Mouse (Mus musculus): Measurements from ENCODE around the gene Tnf. TPM values are rescaled to one million over a fixed set of nuclear protein-coding genes. Genes with fewer than 3 reads are reported as not detected.
A peak's percentile ranks its signal among the peaks of the same experiment; 100 is the strongest.

Gene Tnf
- total and polyA plus RNA-seq, 2 experiments from 2014 or later, result 0.09 to 0.52 TPM

DNA sequence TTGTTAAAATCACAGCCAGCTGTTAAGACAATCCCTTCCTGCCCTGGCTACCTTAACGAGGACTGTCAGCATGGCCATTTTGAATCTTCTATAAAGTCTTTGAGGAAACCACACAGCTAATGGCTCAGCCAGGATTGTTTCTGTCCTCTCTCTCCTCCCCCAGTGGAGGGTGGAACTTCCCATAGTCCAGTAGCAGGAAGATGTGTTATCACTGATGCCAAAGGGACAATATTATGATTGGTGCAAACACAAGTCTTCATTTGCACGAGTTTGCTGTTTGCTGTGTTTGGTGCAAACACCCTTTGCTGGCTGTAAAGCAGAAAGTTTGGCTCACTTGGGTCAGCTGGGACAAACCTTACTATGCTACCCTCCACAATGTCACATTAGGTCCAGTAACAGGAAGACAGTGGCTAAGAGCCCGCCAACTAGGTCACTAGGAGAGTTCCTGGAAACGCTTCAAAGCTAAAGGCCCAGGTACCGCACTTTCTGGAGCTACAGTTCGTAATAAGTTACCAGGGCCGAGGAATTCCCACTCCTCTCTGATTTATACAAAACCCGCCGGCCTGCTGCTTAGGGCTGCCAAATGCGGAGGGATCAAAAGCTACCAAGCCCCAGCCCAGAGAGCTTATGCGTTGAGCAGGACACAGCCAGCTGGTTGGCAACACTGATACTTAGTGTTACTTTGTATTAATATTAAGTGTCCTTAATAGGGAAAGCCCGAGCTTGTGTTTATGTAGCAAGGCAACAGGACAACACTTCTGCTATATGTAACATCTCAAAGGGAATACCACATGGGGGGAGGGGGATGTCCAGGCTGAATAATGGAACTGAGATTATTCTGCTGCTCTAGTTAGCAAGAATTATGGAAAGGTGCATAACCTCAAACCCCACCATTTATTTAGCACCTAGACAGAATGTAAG lies 38.8 kb upstream of the Tnf start:
- TF ChIP-seq CTCF (IDR thresholded peaks at IDR 0.05; ENCODE audit: low read depth), result no peak
- WGBS, result 30% methylated on average over 12 of the region's 12 CpGs
- peak overlapping the region; percentile 72 for H3K4me2 ChIP-seq (ENCODE audit: low read depth, low read length)
- H3K4me1 ChIP-seq (ENCODE audit: insufficient read depth, low read length), result peaks cover 17% of the 10 kb centered on the region
- H3K9me3 ChIP-seq (ENCODE audit: low read length), result no peaks in the 10 kb centered on the region
- ATAC-seq (peak; percentile 0), DNase-seq (ENCODE audit: low spot score) (no peak)
- H3K27me3 ChIP-seq (ENCODE audit: insufficient read depth, low read length), result no peaks in the 10 kb centered on the region
- H3K9ac ChIP-seq (replicated peaks; ENCODE audit: low read length), result peak overlapping the region; percentile 100
- H3K36me3 ChIP-seq (ENCODE audit: insufficient read depth, low read length), result peaks cover 21% of the 10 kb centered on the region
- H3K4me3 ChIP-seq (ENCODE audit: low read length), result peak overlapping the region; percentile 97
- peak overlapping the region; percentile 100 for H3K27ac ChIP-seq

DNA sequence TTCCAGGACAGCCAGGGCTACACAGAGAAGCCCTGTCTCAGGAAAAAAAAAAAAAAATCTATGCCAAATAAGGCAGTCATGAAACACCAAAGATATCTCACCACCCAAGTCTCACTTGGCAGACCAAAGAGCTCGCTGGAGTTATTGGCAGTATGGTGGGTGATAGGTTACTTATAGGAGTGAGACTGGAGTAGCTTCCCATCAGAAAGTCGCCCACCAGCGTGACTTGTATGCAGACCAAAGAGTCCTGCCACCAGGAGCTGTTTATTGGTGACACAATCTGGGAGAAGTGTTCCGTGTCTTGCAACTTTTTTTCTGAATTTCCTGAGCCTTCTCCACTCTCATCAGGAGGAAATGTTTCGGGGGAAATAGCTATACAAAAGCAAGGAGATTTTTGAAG lies 37.9 kb upstream of the Tnf start:
- H3K9me3 ChIP-seq (ENCODE audit: low read length), result no peaks in the 10 kb centered on the region
- WGBS, result 83% methylated on average over 5 of the region's 5 CpGs
- ATAC-seq, result no peak

DNA sequence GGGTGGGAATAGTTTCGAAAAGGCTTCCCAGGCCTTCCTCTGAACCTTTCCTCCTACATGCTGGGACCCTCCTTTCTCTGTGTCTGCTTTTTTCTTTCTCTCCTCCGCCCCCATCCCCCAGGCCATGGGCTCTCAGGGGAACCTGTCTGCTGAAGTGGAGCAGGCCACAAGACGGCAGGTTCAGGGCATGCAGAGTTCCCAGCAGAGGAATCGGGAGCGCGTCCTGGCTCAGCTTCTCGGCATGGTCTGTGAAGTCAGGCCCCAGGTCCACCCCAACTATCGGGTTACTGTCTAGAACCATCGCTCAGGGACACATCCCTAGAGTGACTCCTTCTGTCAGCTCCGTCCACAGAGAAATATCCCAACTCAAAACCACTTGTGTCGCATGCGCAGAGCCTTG lies 35.7 kb upstream of the Tnf start:
- Histone ChIP-seq H3K9ac (replicated peaks; ENCODE audit: low read length) (peak overlapping the region; percentile 77; the same call in 1 of the 2 replicates), H3K27ac (0 out of 2 replicates have a peak overlapping the region, but pooled peaks have one; percentile 98), H3K4me1 (ENCODE audit: insufficient read depth, low read length) (peaks cover 5% of the 10 kb centered on the region; the same call in 1 of the 2 replicates), H3K4me2 (ENCODE audit: low read depth, low read length) (peak overlapping the region; percentile 87), H3K4me3 (ENCODE audit: low read length) (peak overlapping the region; percentile 54), H3K27me3 (ENCODE audit: insufficient read depth, low read length) (no peaks in the 10 kb centered on the region), H3K36me3 (ENCODE audit: insufficient read depth, low read length) (0 out of 2 replicates have a peak, but pooled peaks cover 7% of the 10 kb centered on the region), H3K9me3 (ENCODE audit: low read length) (no peaks in the 10 kb centered on the region)
- no peak for DNase-seq (ENCODE audit: low spot score)
- TF ChIP-seq CTCF (IDR thresholded peaks at IDR 0.05; ENCODE audit: low read depth), result no peak
- 86% methylated on average over 12 of the region's 12 CpGs for WGBS
- ATAC-seq, result no peak

More for the DNA sequence above, 37.9 kb upstream of the Tnf start:
- no peak overlapping the region for H3K27ac ChIP-seq
- H3K9ac ChIP-seq (replicated peaks; ENCODE audit: low read length), result no peak overlapping the region
- no peak for DNase-seq (ENCODE audit: low spot score)
- no peak overlapping the region for H3K4me2 ChIP-seq (ENCODE audit: low read depth, low read length)
- no peak overlapping the region for H3K4me3 ChIP-seq (ENCODE audit: low read length)
- H3K36me3 ChIP-seq (ENCODE audit: insufficient read depth, low read length), result peaks cover 11% of the 10 kb centered on the region
- no peaks in the 10 kb centered on the region for H3K27me3 ChIP-seq (ENCODE audit: insufficient read depth, low read length)
- H3K4me1 ChIP-seq (ENCODE audit: insufficient read depth, low read length), result peaks cover 17% of the 10 kb centered on the region
- TF ChIP-seq CTCF (IDR thresholded peaks at IDR 0.05; ENCODE audit: low read depth), result no peak

DNA sequence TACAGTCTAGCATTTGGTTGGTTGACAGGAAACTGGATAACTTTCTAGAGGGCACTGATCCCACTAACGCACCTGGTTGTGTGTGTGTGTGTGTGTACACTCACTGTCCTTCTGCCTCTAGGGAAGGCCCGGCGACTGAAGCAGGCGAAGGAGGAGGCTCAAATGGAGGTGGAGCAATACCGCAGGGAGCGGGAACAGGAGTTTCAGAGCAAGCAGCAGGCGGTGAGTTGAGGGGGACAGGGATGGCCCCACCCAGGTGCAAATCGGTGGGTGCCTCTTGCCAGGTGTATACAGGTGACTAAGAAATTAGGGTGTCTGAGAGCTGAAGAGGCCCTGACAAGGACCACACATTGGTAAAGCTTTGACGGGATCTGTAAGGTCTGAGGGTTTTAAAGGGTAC lies 35.2 kb upstream of the Tnf start:
- Histone ChIP-seq H3K9ac (replicated peaks; ENCODE audit: low read length) (peak overlapping the region; percentile 77), H3K4me3 (ENCODE audit: low read length) (peak overlapping the region; percentile 54), H3K27me3 (ENCODE audit: insufficient read depth, low read length) (no peaks in the 10 kb centered on the region), H3K4me1 (ENCODE audit: insufficient read depth, low read length) (peaks cover 5% of the 10 kb centered on the region; the same call in 1 of the 2 replicates), H3K4me2 (ENCODE audit: low read depth, low read length) (peak overlapping the region; percentile 87), H3K9me3 (ENCODE audit: low read length) (no peaks in the 10 kb centered on the region), H3K36me3 (ENCODE audit: insufficient read depth, low read length) (0 out of 2 replicates have a peak, but pooled peaks cover 8% of the 10 kb centered on the region), H3K27ac (peak overlapping the region; percentile 98)
- 73% methylated on average over 9 of the region's 9 CpGs for WGBS
- DNase-seq (ENCODE audit: low spot score) (no peak), ATAC-seq (no peak)
- TF ChIP-seq CTCF (IDR thresholded peaks at IDR 0.05; ENCODE audit: low read depth), result no peak

DNA sequence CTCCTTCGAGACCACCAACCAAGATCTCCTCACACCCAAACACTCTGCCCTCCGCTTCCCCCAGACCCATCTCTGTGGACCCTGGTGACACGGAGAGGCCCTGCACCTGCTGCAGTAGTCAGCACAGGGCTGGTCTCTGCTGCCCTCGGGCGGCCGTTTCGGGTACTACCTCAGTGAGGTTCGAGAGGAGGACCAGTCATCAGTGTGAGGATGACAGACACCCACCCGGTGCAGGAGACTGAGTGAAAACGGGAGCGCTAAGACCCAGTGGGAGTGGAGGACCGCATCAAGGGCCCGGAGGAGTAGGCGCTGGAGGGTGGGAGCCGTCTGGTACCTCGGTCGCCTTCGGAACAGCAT lies 34.6 kb upstream of the Tnf start:
- peak; percentile 85 for ATAC-seq
- Histone ChIP-seq H3K9ac (replicated peaks; ENCODE audit: low read length) (peak overlapping the region; percentile 77), H3K4me1 (ENCODE audit: insufficient read depth, low read length) (peaks cover 5% of the 10 kb centered on the region; the same call in 1 of the 2 replicates), H3K4me2 (ENCODE audit: low read depth, low read length) (peak overlapping the region; percentile 87), H3K36me3 (ENCODE audit: insufficient read depth, low read length) (0 out of 2 replicates have a peak, but pooled peaks cover 8% of the 10 kb centered on the region), H3K9me3 (ENCODE audit: low read length) (no peaks in the 10 kb centered on the region), H3K27ac (peak overlapping the region; percentile 98), H3K4me3 (ENCODE audit: low read length) (peak overlapping the region; percentile 54), H3K27me3 (ENCODE audit: insufficient read depth, low read length) (no peaks in the 10 kb centered on the region)
- TF ChIP-seq CTCF (IDR thresholded peaks at IDR 0.05; ENCODE audit: low read depth), result peak; percentile 99
- WGBS, result under 1% methylated on average over 18 of the region's 18 CpGs
- peak; percentile 95 for DNase-seq (ENCODE audit: low spot score)

DNA sequence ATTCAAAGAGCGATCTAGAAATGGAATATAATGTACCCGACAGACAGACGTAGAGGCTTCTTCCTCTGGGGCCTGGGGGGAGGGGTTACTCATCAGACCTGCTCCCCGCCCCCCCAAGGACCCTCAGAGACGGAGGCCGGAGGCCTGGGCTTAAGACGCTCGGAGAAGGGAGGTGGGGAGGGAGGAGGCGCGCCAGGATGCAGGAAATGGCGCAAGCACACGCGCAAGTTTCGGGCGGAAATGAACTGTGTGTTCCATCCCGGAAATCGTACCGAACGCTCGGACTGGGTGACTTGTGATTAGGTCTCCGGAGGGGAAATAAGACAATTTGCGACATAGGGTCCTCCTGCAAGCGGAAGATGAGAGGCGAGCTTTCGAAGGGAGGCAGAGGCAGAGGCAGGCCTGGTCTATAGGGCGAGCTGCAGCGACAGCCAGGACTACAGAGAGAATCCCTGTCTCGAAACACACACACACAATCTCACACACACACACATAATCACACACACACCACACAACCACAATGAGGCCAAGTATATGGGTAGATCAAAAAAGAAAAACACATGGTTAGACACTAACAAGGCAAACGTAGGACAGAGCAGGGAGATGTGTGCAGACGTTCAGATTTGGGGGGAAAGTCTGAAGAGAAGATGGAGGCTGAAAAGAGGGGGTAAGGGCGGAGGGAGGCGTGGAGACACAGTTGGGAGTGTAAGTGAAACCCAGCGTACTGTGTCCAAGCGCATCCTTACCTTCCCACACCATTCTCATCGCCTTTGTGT lies 34.0 kb upstream of the Tnf start, which contains the start of gene Nfkbil1:
Gene Nfkbil1 (minus strand): TSS at position 179 of the 776 bp plus-strand sequence.
- DNase-seq (ENCODE audit: low spot score) (peak; percentile 98), ATAC-seq (peak; percentile 81)
- no peak for TF ChIP-seq CTCF (IDR thresholded peaks at IDR 0.05; ENCODE audit: low read depth)
- H3K36me3 ChIP-seq (ENCODE audit: insufficient read depth, low read length), result peaks cover 12% of the 10 kb centered on the region
- peak within 1 kb of the TSS; percentile 54 for H3K4me3 ChIP-seq (ENCODE audit: low read length)
- peak within 1 kb of the TSS; percentile 87 for H3K4me2 ChIP-seq (ENCODE audit: low read depth, low read length)
- WGBS, result under 1% methylated on average over 35 of the region's 35 CpGs
- peak within 1 kb of the TSS; percentile 98 for H3K27ac ChIP-seq
- peak within 1 kb of the TSS; percentile 77 for H3K9ac ChIP-seq (replicated peaks; ENCODE audit: low read length)
- no peaks in the 10 kb centered on the region for H3K9me3 ChIP-seq (ENCODE audit: low read length)
- no peaks in the 10 kb centered on the region for H3K27me3 ChIP-seq (ENCODE audit: insufficient read depth, low read length)
- H3K4me1 ChIP-seq (ENCODE audit: insufficient read depth, low read length), result peaks cover 4% of the 10 kb centered on the region; the same call in 1 of the 2 replicates
